Mouse (Mus musculus) layer of hippocampus, adult 18-20 months (tissue): ENCODE measurements at regions not wholly inside any gene's neighbourhood (a gene's known extent, or its start where the extent isn't known, plus 50 kb on each side); places are given as distances from the start of the nearest gene placed in this dataset.
A peak's percentile ranks its signal among the peaks of the same experiment; 100 is the strongest.

Experiments used
- DNase-seq, 2 experiments: peaks; one replicate each; pipeline ENCODE4 v3.0.0; 2022; ENCODE audit warnings: low spot score in 2 of 2

GRCm38 (mm10) chrX:131901121-131901895, 1787.5 kb downstream of the Pcdh19 start:
- DNase-seq, result peak in 1 of 2 experiments; percentile 1

- DNase-seq, result no peak
Observed at GRCm38 (mm10) chrX:131885092-131885491, 1803.7 kb downstream of the Pcdh19 start.
